Mouse (Mus musculus) olfactory bulb, adult 2 months (tissue): ENCODE measurements around the gene Epha3. TPM values are rescaled to one million over a fixed set of nuclear protein-coding genes. Genes with fewer than 3 reads are reported as not detected.

Experiments
- H3K27ac ChIP-seq: fragments of 200-500 bp; 2 replicates; pipeline ENCODE4 v1.5.1; 2012; ENCODE audit warnings: low read depth, low read length; ENCODE audit not compliant: insufficient read depth
- H3K4me1 ChIP-seq: fragments of 200-500 bp; 2 replicates; pipeline ENCODE4 v1.6.1; 2012; ENCODE audit warnings: low read length; ENCODE audit not compliant: control insufficient read depth, insufficient read depth
- H3K4me3 ChIP-seq: fragments of 200-500 bp; 2 replicates; pipeline ENCODE4 v1.5.1; 2012; ENCODE audit warnings: mild to moderate bottlenecking, low read depth, low read length, moderate library complexity; ENCODE audit not compliant: insufficient read depth
- CTCF ChIP-seq: fragments of 200-500 bp; IDR thresholded peaks from 2 replicates; pipeline ENCODE4 v1.5.1; 2012; ENCODE audit warnings: low read depth, mild to moderate bottlenecking, low read length, moderate library complexity; ENCODE audit not compliant: insufficient read depth
- POLR2A ChIP-seq: fragments of 200-500 bp; IDR thresholded peaks from 2 replicates; pipeline ENCODE4 v1.6.1; 2012; ENCODE audit warnings: mild to moderate bottlenecking, low read depth, low read length, moderate library complexity; ENCODE audit not compliant: insufficient read depth
- WGBS: fragments of 180-500 bp; shearing (Covaris S2); methylation state at CpG from one replicate; pipeline ENCODE4 v1.1.7; 2018; 5-methylcytosine and 5-hydroxymethylcytosine counted together
- polyA plus RNA-seq: library from polyadenylated mRNA; stranded (reverse); fragments of >200 nt; gene quantifications from 2 replicates; pipeline ENCODE4 v1.2.4, GENCODE M21; 2012; ENCODE audit warnings: low replicate concordance; ENCODE audit not compliant: missing spikeins, insufficient read depth, insufficient read length

Epha3 gene
- polyA plus RNA-seq, 1 experiment: not detected

GRCm38 (mm10) chr16:63798341-63798740, 65.6 kb downstream of the Epha3 start:
- TF ChIP-seq POLR2A (no peak), CTCF (no peak)
- no peak overlapping the region for H3K4me3 ChIP-seq
- 85% methylated on average over 2 of the region's 2 CpGs for WGBS
- no peaks in the 10 kb centered on the region for H3K4me1 ChIP-seq
- H3K27ac ChIP-seq: no peak overlapping the region

DNA sequence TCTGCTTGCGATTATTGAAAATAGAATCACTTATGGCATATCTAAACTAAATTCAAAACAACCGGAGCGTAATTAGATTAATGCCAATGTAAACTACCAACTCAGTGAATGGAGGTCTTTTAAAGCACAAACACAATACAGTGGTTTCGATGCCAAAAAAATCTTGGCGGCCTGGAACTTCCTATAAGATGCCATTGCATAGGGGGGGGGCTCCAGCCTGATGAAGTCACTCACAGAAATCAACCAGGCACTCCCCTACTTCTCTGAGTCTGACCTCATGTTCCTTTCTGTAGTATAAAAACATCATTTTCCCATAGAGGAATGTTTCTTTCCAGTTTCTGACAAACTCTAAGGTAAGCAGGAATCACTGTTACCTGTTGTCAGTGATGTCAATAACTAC, 69.7 kb downstream of the Epha3 start:
- H3K4me1 ChIP-seq: no peaks in the 10 kb centered on the region
- H3K27ac ChIP-seq: no peak overlapping the region
- 49% methylated on average over 5 of the region's 5 CpGs for WGBS
- no peak overlapping the region for H3K4me3 ChIP-seq
- TF ChIP-seq POLR2A (no peak), CTCF (no peak)

- Histone ChIP-seq H3K4me1 (no peaks in the 10 kb centered on the region), H3K27ac (no peak overlapping the region), H3K4me3 (no peak overlapping the region)
- WGBS: 44% methylated on average over 1 of the region's 1 CpGs
- TF ChIP-seq POLR2A (no peak), CTCF (no peak)
Observed at GRCm38 (mm10) chr16:63793805-63794204, 70.2 kb downstream of the Epha3 start.

- Histone ChIP-seq H3K4me1 (no peaks in the 10 kb centered on the region), H3K27ac (no peak overlapping the region), H3K4me3 (no peak overlapping the region)
- WGBS: 48% methylated on average over 2 of the region's 2 CpGs
- TF ChIP-seq CTCF (no peak), POLR2A (no peak)
Observed at GRCm38 (mm10) chr16:63792084-63792483, 71.9 kb downstream of the Epha3 start.

- no peak overlapping the region for H3K4me3 ChIP-seq
- TF ChIP-seq POLR2A (no peak), CTCF (no peak)
- H3K4me1 ChIP-seq: no peaks in the 10 kb centered on the region
- WGBS: 70% methylated on average over 7 of the region's 7 CpGs
- H3K27ac ChIP-seq: no peak overlapping the region
Observed at GRCm38 (mm10) chr16:63783544-63783943, 80.4 kb downstream of the Epha3 start.

DNA sequence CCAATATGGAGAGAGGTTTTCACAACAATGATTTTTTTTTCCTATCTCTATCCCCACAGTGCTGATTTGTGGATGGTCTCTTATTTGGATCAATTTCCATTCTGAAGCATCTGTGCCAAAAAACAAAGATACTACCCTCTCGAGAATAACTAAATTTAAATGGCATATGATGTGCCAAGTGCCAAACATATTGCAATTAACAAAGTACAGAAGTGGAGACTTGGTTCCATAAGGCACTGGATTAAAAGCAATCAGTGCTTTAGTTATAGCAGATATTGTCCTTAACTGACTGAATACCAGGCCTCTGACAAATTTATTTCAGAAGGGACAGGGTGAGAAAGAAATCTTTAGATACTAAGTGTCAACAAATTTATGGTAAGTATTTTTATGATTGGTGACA, 81.9 kb downstream of the Epha3 start:
- no peak overlapping the region for H3K27ac ChIP-seq
- no peak for TF ChIP-seq CTCF
- TF ChIP-seq POLR2A: no peak
- H3K4me3 ChIP-seq: no peak overlapping the region
- WGBS: 55% methylated on average over 1 of the region's 1 CpGs
- no peaks in the 10 kb centered on the region for H3K4me1 ChIP-seq

DNA sequence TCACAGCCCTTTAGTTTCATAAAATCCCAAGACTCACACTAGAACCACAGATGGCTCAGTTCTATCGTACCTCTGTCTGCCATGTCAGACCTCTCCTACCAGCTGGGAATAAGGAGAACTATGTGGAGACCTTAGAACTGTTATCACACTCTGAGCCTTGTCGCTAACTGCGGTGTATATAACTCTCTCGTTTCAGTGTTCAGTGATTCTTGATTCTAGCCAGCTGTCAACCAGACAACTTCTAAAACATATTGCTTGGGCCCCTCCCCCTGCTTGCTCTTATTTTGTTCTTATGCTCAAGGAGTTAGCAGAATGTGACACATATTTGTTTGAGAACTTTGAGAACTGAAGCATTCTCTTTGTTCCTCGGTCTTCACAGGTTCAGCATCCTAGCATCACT, 83.8 kb downstream of the Epha3 start:
- H3K4me1 ChIP-seq: no peaks in the 10 kb centered on the region
- TF ChIP-seq CTCF (no peak), POLR2A (no peak)
- WGBS: 88% methylated on average over 5 of the region's 5 CpGs
- H3K4me3 ChIP-seq: no peak overlapping the region
- no peak overlapping the region for H3K27ac ChIP-seq

GRCm38 (mm10) chr16:63777811-63778210, 86.2 kb downstream of the Epha3 start:
- no peak for TF ChIP-seq CTCF
- TF ChIP-seq POLR2A: no peak
- Histone ChIP-seq H3K4me1 (no peaks in the 10 kb centered on the region), H3K4me3 (no peak overlapping the region), H3K27ac (no peak overlapping the region)
- WGBS: 17% methylated on average over 1 of the region's 1 CpGs

DNA sequence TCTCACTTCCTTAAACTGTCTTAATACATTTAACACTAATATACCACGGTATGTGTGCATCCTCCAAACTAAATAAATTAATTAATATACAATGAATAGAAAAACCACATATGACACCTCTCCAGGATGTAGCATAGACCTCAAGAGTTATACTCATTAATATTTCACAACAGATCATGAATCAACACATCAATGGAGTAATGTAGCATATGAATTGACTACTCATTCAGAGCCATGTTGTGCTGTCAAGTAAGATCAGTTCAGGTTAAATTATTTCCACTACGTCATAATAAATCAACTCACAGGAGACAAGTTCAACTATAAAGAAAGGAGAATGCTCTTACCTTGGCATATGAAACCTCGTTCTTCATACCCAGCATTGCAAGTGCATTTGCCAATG, 91.4 kb downstream of the Epha3 start:
- WGBS: 95% methylated on average over 3 of the region's 3 CpGs
- TF ChIP-seq CTCF (no peak), POLR2A (no peak)
- no peaks in the 10 kb centered on the region for H3K4me1 ChIP-seq
- H3K27ac ChIP-seq: no peak overlapping the region
- no peak overlapping the region for H3K4me3 ChIP-seq

DNA sequence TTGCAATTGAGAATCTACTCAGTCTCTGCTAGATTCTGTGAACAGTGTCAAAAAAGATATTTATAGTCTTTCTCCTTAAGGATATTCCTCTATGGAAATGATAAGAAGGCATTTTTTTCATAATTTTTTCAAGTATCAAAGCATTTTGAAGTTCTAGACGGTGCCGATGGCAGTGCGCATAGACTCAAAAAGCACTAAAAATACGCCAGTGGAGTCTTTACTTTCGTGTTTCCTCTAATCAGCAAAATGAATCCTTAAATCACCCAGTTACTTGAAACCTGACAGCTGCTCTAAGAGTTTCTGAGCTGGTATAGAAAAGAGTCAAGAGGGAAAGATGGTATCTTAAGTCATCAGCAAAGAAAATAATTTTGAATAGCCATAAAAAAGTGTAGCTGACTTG, 96.4 kb downstream of the Epha3 start:
- no peak overlapping the region for H3K27ac ChIP-seq
- H3K4me3 ChIP-seq: no peak overlapping the region
- 0 out of 2 replicates have a peak, but pooled peaks cover 2% of the 10 kb centered on the region for H3K4me1 ChIP-seq
- WGBS: 83% methylated on average over 5 of the region's 5 CpGs
- no peak for TF ChIP-seq CTCF
- no peak for TF ChIP-seq POLR2A
